Mouse (Mus musculus) myocyte (in vitro differentiated cells): ENCODE data around the gene Spem2.

Experiments
- CEBPB ChIP-seq: IDR thresholded peaks from 2 replicates; pipeline ENCODE4 v1.6.1; 2011; ENCODE audit warnings: mild to moderate bottlenecking, moderate library complexity; ENCODE audit not compliant: poor library complexity, insufficient read depth, severe bottlenecking
- E2F4 ChIP-seq: IDR thresholded peaks from one replicate; pipeline ENCODE4 v1.6.1; 2011; ENCODE audit warnings: mild to moderate bottlenecking, control low read depth, moderate library complexity; ENCODE audit not compliant: insufficient read depth
- MAX ChIP-seq: IDR thresholded peaks from one replicate; pipeline ENCODE4 v1.6.1; 2011; ENCODE audit warnings: low read depth, mild to moderate bottlenecking, control low read depth
- MYOD1 ChIP-seq, 3 experiments: IDR thresholded peaks; one replicate each; pipeline ENCODE4 v1.6.1; 2011; ENCODE audit warnings: control low read depth in 2 of 3, low read depth in 2 of 3, mild to moderate bottlenecking in 2 of 3, moderate library complexity in 1 of 3; ENCODE audit not compliant: insufficient read length in 2 of 3, control insufficient read depth in 1 of 3
- POLR2A ChIP-seq: IDR thresholded peaks from one replicate; pipeline ENCODE4 v1.6.1; 2011; ENCODE audit warnings: low read depth, mild to moderate bottlenecking, control low read depth, moderate library complexity; ENCODE audit not compliant: insufficient read length
- POLR2AphosphoS2 ChIP-seq: IDR thresholded peaks from one replicate; pipeline ENCODE4 v1.6.1; 2011; ENCODE audit warnings: low read depth, control low read depth; ENCODE audit not compliant: insufficient read length
- TCF12 ChIP-seq: IDR thresholded peaks from one replicate; pipeline ENCODE4 v1.6.1; 2011; ENCODE audit warnings: mild to moderate bottlenecking, control low read depth; ENCODE audit not compliant: poor library complexity, insufficient read depth, severe bottlenecking
- USF1 ChIP-seq: IDR thresholded peaks from one replicate; pipeline ENCODE4 v1.6.1; 2011; ENCODE audit warnings: low read depth, mild to moderate bottlenecking, control low read depth, moderate library complexity

- TF ChIP-seq POLR2A (no peak), MYOD1 (IDR thresholded peaks at IDR 0.05; ENCODE audit: control insufficient read depth in 1 of 3, insufficient read length in 2 of 3, low read depth in 2 of 3) (no peak), USF1 (no peak), CEBPB (no peak), TCF12 (no peak), POLR2AphosphoS2 (no peak), E2F4 (no peak), MAX (no peak)
Measured at GRCm38 (mm10) chr11:69803328-69803727, 14.9 kb downstream of the Spem2 start.
